Mouse (Mus musculus): ENCODE measurements around the gene 2010003K11Rik.
"Not testable (repeated sequence)": the region's sequence is repeated elsewhere in the genome, so short reads cannot be mapped to it uniquely, and the experiment has no call there.

2010003K11Rik gene

DNA sequence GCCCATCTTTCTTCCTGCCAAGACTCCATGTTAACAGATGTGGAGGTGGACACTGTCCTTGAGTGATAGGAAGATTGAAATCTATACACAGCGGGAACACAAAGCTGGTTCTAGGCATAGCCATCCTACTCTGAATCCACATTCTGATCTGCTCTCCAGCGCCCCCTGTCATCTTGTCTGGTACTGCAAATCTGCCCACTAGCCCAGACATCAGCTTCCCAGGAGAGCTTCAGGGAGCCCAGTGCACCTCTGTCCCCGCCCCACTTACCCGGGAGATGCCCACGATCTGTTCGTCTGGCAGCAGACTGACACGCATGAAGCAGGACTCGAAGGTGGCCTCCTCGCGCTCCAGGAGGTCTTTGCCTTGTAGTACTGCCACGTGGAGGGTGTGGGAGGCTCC, 42.2 kb downstream of the 2010003K11Rik start:
- DNase-seq (ENCODE audit: low read depth) = peak; percentile 60

GRCm38 (mm10) chr19:4455071-4455800, 43.1 kb downstream of the 2010003K11Rik start:
- DNase-seq (ENCODE audit: low read depth) = peak; percentile 75

DNA sequence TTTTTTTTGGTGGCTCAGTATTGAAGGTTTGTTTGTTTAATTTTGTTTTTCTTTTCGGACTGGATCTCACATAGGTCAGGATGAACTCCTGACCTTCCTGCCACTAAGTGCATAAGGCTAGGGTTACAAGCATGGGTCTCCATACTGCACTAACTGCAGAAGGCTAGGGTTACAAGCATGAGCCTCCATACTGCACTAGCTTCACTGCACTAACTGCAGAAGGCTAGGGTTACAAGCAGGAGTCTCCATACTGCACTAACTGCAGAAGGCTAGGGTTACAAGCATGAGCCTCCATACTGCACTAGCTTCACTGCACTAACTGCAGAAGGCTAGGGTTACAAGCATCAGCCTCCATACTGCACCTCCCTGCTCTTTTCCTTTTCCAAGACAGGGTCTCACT, 44.3 kb downstream of the 2010003K11Rik start:
- DNase-seq (ENCODE audit: low read depth) = not testable (repeated sequence)

- peak; percentile 77 for DNase-seq (ENCODE audit: low read depth)
Measured at GRCm38 (mm10) chr19:4452525-4452924, 45.9 kb downstream of the 2010003K11Rik start.

GRCm38 (mm10) chr19:4451965-4452364, 46.4 kb downstream of the 2010003K11Rik start:
- DNase-seq (ENCODE audit: low read depth) = no peak

DNA sequence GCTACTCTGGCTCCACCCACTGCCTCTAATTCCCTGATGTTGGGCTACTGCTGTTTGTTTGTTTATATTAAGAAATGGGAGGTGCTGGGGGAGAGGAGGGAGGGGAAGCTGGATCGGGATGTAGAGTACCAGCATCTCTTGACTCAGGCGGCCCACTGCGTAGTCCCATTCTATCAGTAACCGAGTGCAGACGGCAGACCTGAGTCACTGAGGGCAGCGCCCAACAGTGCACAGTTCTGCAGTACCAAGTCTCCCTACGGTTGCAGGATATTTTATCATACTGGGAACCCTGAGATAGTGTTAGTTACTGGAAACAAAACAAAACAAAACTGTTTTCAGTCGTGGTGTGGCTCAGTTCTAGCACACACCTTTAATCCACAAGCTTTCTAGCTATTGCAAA, 47.3 kb downstream of the 2010003K11Rik start:
- no peak for DNase-seq (ENCODE audit: low read depth)

- DNase-seq (ENCODE audit: low read depth) = no peak
Measured at GRCm38 (mm10) chr19:4450666-4451065, 47.7 kb downstream of the 2010003K11Rik start.

- no peak for DNase-seq (ENCODE audit: low read depth)
Measured at GRCm38 (mm10) chr19:4449230-4449629, 49.2 kb downstream of the 2010003K11Rik start.

- no peak for DNase-seq (ENCODE audit: low read depth)
Measured at GRCm38 (mm10) chr19:4447445-4447844, 50.9 kb downstream of the 2010003K11Rik start.
